Mouse (Mus musculus) brown adipose tissue, adult 24 weeks (tissue): ENCODE measurements around the gene Gnb1. TPM values are rescaled to one million over a fixed set of nuclear protein-coding genes. Genes with fewer than 3 reads are reported as not detected.
A peak's percentile ranks its signal among the peaks of the same experiment; 100 is the strongest.

Experiments
- H3K27ac ChIP-seq: fragments of 200-500 bp; replicated peaks from 2 replicates; pipeline ENCODE4 v1.5.1; 2012; ENCODE audit warnings: low read depth, mild to moderate bottlenecking, low read length
- H3K4me1 ChIP-seq: fragments of 200-500 bp; 2 replicates; pipeline ENCODE4 v1.6.1; 2012; ENCODE audit warnings: low read length, mixed read lengths; ENCODE audit not compliant: control insufficient read depth, insufficient read depth, insufficient read length
- H3K4me3 ChIP-seq: fragments of 200-500 bp; 2 replicates; pipeline ENCODE4 v1.5.1; 2012; ENCODE audit warnings: low read depth, mild to moderate bottlenecking, low read length, moderate library complexity; ENCODE audit not compliant: insufficient read depth
- polyA plus RNA-seq: library from polyadenylated mRNA; stranded (reverse); fragments of >200 nt; gene quantifications from 2 replicates; pipeline ENCODE4 v1.2.4, GENCODE M21; 2012; ENCODE audit not compliant: missing spikeins, insufficient read depth, insufficient read length

The Gnb1 gene
- polyA plus RNA-seq, 1 experiment = 220 TPM

GRCm38 (mm10) chr4:155497963-155498362 lies 6.8 kb downstream of the Gnb1 start:
- Histone ChIP-seq H3K4me3 (no peak overlapping the region), H3K27ac (no peak overlapping the region), H3K4me1 (peaks cover 20% of the 10 kb centered on the region)

- peaks cover 34% of the 10 kb centered on the region for H3K4me1 ChIP-seq
- H3K27ac ChIP-seq = no peak overlapping the region
- H3K4me3 ChIP-seq = no peak overlapping the region
Measured at GRCm38 (mm10) chr4:155501126-155501525, 10.0 kb downstream of the Gnb1 start.

DNA sequence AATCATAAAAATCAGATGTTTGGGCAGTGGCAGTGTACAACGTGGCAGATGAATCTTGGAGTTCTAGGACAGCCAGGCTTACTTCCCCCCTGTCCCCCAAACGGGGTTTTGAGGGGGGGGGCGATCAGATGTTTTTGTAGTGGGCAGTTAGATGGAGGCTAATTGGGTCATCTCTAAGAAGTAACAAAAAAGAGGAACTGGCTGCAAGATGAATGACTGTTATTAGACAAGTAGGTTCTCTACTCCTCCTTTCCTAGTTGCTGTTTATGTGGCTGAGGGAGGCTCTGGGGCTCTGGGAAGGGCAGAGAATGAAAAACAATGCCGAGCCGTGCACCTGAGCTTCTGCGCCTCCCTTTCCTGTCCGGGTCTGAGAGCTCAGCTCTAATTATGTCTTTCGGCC lies 13.9 kb downstream of the Gnb1 start:
- Histone ChIP-seq H3K4me3 (0 out of 2 replicates have a peak overlapping the region, but pooled peaks have one; percentile 17), H3K4me1 (peaks cover 38% of the 10 kb centered on the region), H3K27ac (no peak overlapping the region)

GRCm38 (mm10) chr4:155505671-155506295 lies 14.6 kb downstream of the Gnb1 start:
- no peak overlapping the region for H3K4me3 ChIP-seq
- no peak overlapping the region for H3K27ac ChIP-seq
- peaks cover 41% of the 10 kb centered on the region for H3K4me1 ChIP-seq

DNA sequence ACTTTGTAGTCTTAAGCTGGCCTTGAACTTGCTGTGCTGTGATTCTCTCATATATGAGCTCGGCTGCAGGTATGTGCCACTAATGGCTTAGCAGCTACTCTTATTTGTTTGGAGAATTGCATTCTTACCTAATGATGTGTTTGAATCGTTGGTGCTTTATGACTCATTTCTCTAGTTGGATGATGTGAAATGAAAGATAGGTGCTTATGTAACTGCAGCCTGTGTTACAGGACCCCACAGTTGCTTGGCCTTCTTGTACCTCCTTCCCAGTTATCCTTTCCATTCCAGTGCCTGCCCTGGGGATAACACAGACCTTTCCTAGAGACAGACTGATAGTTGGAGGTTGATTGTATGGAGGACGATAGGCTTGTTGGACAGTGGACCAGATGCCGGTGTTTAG lies 17.5 kb downstream of the Gnb1 start:
- Histone ChIP-seq H3K4me3 (no peak overlapping the region), H3K4me1 (peaks cover 35% of the 10 kb centered on the region), H3K27ac (no peak overlapping the region)

GRCm38 (mm10) chr4:155510981-155511380 lies 19.8 kb downstream of the Gnb1 start:
- peaks cover 22% of the 10 kb centered on the region for H3K4me1 ChIP-seq
- H3K4me3 ChIP-seq = no peak overlapping the region
- H3K27ac ChIP-seq = no peak overlapping the region

DNA sequence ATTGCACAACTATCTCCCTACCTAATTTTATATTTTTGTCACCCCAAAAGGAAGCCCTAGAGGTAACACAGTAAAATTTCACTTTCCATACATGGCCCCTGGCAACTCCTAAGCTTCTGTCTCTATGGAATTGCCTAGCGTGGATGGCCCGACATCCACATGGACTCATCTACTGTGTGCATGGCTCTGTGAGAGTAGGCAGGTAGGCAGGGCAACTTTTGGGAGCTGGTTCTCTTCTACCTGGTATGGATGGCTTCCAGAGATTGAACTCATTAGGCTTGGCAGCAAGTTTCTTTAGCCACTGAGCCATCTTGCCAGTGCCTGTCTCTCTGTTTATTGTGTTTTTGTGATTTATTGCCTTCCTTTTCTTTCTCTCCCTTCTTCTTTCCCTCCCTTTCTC lies 23.6 kb downstream of the Gnb1 start:
- peaks cover 14% of the 10 kb centered on the region for H3K4me1 ChIP-seq

GRCm38 (mm10) chr4:155517948-155518517 lies 26.9 kb downstream of the Gnb1 start:
- H3K4me1 ChIP-seq = peaks cover 9% of the 10 kb centered on the region
- H3K4me3 ChIP-seq = no peak overlapping the region
- no peak overlapping the region for H3K27ac ChIP-seq

More for the DNA sequence above, 23.6 kb downstream of the Gnb1 start:
- no peak overlapping the region for H3K27ac ChIP-seq
- H3K4me3 ChIP-seq = no peak overlapping the region

DNA sequence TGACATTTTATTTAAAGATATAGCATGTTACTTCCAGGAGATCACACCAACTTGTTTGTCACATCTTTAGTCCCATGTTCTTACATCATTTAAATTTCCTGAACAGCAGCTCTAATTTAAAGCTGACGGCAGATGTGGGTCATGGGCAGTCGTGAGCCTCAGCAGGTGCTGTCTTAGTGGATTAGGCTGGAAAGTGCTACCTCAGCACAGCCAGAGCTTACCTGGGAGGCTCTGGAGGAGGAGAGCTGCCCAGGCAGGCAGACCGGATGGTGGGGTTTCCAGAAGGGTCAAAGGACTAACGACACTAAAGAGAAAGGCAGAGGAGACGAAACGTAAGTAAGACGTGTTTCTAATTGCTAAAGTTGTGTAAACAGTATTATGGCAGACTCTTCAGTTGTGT lies 31.2 kb downstream of the Gnb1 start:
- Histone ChIP-seq H3K4me1 (peaks cover 10% of the 10 kb centered on the region), H3K27ac (no peak overlapping the region), H3K4me3 (no peak overlapping the region)

- Histone ChIP-seq H3K27ac (no peak overlapping the region), H3K4me3 (no peak overlapping the region), H3K4me1 (peaks cover 13% of the 10 kb centered on the region)
Measured at GRCm38 (mm10) chr4:155525751-155526150, 34.6 kb downstream of the Gnb1 start.

DNA sequence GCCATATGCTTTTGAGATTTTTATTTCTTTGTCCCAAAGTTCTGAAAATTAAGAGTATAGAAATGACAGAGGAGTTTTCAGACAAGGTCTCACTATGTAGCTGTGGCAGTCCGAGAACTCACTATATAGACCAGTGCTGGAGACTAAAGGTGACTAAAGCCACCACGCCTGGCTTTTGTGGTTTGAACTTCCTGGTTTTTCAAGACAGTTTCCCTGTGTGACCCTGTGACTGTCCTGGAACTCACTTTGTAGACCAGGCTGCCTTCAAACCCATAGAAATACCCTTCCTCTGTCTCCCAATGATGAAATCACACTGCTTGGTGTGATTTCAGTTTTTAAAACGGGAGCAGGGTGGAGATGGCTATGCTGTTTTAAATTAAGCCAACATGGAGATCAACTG lies 38.1 kb downstream of the Gnb1 start:
- H3K27ac ChIP-seq = no peak overlapping the region
- H3K4me1 ChIP-seq = peaks cover 7% of the 10 kb centered on the region
- H3K4me3 ChIP-seq = no peak overlapping the region

DNA sequence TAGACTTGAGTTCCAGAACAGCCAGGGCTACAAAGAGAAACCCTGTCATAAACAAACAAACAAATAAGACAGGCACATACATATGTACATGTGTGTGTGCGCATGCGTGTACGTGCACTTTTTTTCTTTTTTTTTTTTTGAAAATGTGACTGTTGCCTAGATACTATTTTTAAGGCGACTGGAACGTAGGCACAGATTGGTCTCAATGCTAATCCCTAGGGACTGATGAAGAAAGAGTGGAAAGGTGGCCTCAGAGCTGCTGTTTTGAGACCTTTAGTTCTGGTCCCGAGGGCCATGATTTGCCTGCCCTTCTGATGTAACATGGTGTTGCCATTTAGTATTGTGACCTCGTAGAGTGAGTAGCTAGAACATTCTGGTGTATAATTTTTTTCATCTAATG lies 58.8 kb downstream of the Gnb1 start:
- H3K27ac ChIP-seq = peak overlapping the region; percentile 99
- H3K4me3 ChIP-seq = no peak overlapping the region
- peaks cover 4% of the 10 kb centered on the region; the same call in 1 of the 2 replicates for H3K4me1 ChIP-seq

DNA sequence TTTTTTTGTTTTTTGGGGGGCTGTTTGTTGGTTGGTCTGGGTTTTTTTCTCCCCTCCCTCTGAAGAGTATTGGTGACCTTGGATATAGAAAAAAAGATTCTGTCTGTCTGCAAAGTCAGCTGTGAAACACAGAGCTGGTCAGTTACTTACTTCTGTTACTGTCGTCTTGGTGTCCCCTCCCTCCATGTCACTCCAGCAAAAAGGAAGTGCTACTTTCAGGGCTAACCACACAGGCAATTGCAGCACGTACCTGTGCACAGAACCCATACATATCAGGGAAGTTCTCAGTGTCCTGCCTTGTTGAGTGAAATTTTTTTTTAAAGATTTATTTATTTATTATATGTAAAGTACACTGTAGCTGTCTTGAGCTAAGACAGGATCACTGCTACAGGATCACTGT lies 59.3 kb downstream of the Gnb1 start:
- Histone ChIP-seq H3K27ac (peak overlapping the region; percentile 99), H3K4me3 (no peak overlapping the region), H3K4me1 (peaks cover 4% of the 10 kb centered on the region; the same call in 1 of the 2 replicates)

DNA sequence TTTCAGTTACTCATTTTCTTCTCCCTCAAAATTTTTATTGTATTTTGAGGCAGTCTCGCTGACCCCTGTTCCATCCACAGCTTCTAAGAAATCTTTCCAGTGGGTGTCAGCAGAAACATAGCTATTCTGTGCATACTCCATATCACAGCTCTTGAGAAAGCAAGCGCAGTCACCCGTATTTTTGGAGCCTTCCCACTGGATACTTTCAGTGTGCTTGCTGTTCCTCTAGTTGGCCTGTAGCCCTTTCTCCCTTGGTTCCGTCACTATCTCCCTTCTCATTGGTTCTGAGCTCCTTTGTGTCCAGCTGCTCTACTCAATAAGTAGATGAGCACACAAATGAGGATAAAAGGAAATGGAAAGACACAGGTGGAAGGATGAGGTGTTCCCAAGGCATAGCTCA lies 59.9 kb downstream of the Gnb1 start:
- no peak overlapping the region for H3K4me3 ChIP-seq
- H3K4me1 ChIP-seq = peaks cover 4% of the 10 kb centered on the region; the same call in 1 of the 2 replicates
- H3K27ac ChIP-seq = peak overlapping the region; percentile 99

DNA sequence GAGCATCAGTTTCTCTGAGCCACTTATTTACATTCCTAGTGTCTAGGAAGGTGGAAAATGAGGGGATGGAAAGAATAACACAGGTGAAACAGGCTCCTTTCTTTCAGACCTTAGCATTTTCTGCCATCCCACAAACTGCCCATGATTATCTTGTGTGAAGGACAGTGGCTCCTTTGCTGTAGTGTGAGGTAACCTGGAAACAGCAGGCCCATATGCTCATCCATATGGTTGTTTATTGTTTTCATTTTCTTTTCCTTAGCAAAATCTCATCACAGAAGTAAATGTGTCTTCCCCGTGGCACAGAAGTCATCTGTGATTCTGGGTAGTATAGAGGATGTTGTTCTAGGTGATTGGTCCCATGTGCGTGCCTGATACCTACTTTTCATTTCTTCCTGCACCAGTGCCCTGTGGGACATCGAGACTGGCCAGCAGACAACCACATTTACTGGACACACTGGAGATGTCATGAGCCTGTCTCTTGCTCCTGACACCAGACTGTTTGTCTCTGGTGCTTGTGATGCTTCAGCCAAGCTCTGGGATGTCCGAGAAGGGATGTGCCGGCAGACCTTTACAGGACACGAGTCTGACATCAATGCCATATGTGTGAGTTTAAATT lies 61.9 kb downstream of the Gnb1 start:
- Histone ChIP-seq H3K4me1 (peaks cover 4% of the 10 kb centered on the region; the same call in 1 of the 2 replicates), H3K27ac (no peak overlapping the region), H3K4me3 (no peak overlapping the region)

DNA sequence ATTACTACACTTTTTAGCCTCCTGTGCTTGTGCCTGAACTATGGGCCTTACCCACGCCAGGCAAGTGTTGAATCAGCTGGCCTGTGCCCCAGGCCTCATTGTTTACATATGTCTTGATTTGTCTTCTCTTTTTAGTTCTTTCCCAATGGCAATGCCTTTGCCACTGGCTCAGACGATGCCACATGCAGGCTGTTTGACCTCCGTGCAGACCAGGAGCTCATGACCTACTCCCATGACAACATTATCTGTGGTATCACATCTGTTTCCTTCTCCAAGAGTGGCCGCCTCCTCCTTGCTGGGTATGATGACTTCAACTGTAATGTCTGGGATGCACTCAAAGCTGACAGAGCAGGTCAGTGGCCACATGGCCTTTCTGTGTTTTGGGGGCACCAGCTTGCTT lies 63.7 kb downstream of the Gnb1 start:
- H3K4me1 ChIP-seq = peaks cover 7% of the 10 kb centered on the region
- no peak overlapping the region for H3K4me3 ChIP-seq
- no peak overlapping the region for H3K27ac ChIP-seq
